Mouse (Mus musculus) subcutaneous adipose tissue, adult 2 months (tissue): ENCODE data around the gene Rnf5. TPM values are rescaled to one million over a fixed set of nuclear protein-coding genes. Genes with fewer than 3 reads are reported as not detected.

Source experiments
- polyA plus RNA-seq: library from polyadenylated mRNA; depleted of rRNA; stranded (reverse); fragments of >200 nt; gene quantifications from 2 replicates; pipeline ENCODE4 v1.2.3, GENCODE M21; 2012; ENCODE audit warnings: low replicate concordance; rRNA removed

Gene Rnf5
- polyA plus RNA-seq, result 90.6 and 100 TPM in 2 replicates

GRCm38 (mm10) chr17:34603375-34604060 lies at the start of gene Rnf5:
Gene Rnf5 (minus strand): TSS chr17:34603690.

GRCm38 (mm10) chr17:34646906-34647787 lies 43.7 kb upstream of the Rnf5 start, which contains the start of gene Atf6b:
Gene Atf6b (plus strand): TSS chr17:34647146.

GRCm38 (mm10) chr17:34644608-34645007 lies 41.1 kb upstream of the Rnf5 start, which contains the start of gene Fkbpl:
Gene Fkbpl (plus strand): TSS chr17:34644764.

GRCm38 (mm10) chr17:34629221-34629751 lies 25.8 kb upstream of the Rnf5 start, which contains the start of gene Prrt1:
Gene Prrt1 (plus strand): TSS chr17:34629533.

GRCm38 (mm10) chr17:34627943-34628643 lies 24.6 kb upstream of the Rnf5 start, which contains the start of gene Ppt2:
Gene Ppt2 (minus strand): TSS chr17:34628510.

GRCm38 (mm10) chr17:34615871-34616270 lies 12.4 kb upstream of the Rnf5 start, which contains the start of gene Egfl8:
Gene Egfl8 (minus strand): TSS chr17:34615971.

GRCm38 (mm10) chr17:34604061-34604508 lies 595 bp upstream of the Rnf5 start, which contains the start of gene Agpat1:
Gene Agpat1 (plus strand): TSS chr17:34604262.

GRCm38 (mm10) chr17:34597566-34598095 lies 5.9 kb downstream of the Rnf5 start, which contains the start of gene Ager:
Gene Ager (plus strand): TSS chr17:34597862.

GRCm38 (mm10) chr17:34591029-34591993 lies 12.2 kb downstream of the Rnf5 start, which contains the start of gene Pbx2:
Gene Pbx2 (plus strand): TSS chr17:34591266.

GRCm38 (mm10) chr17:34589681-34590101 lies 13.8 kb downstream of the Rnf5 start, which contains the start of gene Gpsm3:
Gene Gpsm3 (plus strand): TSS chr17:34589806.

GRCm38 (mm10) chr17:34564003-34564421 lies 39.5 kb downstream of the Rnf5 start, which contains the start of gene Notch4:
Gene Notch4 (plus strand): TSS chr17:34564268.

Other genes starting within 250 kb of the Rnf5 start
- gene Btnl2, start 248.9 kb downstream of the Rnf5 start, polyA plus RNA-seq, result 1.3 TPM in 2 replicates
- gene Btnl1, start 226.6 kb downstream of the Rnf5 start, polyA plus RNA-seq, result not detected in 2 replicates
- 0.94 and 1.8 TPM in 2 replicates for gene BC051142, start 204.9 kb downstream of the Rnf5 start, polyA plus RNA-seq
- gene Btnl4, start 126.4 kb downstream of the Rnf5 start, polyA plus RNA-seq, result 0.40 TPM in 1 of 2 replicates, not detected in the other
- not detected in 2 replicates for gene Btnl6, start 86.3 kb downstream of the Rnf5 start, polyA plus RNA-seq
- gene Notch4, start 39.4 kb downstream of the Rnf5 start, polyA plus RNA-seq, result 22.4 and 68.7 TPM in 2 replicates
- 14.5 and 19.6 TPM in 2 replicates for gene Gpsm3, start 13.9 kb downstream of the Rnf5 start, polyA plus RNA-seq
- gene Pbx2, start 12.4 kb downstream of the Rnf5 start, polyA plus RNA-seq, result 51.4 and 93.8 TPM in 2 replicates
- 2.8 and 4.0 TPM in 2 replicates for gene Ager, start 5.8 kb downstream of the Rnf5 start, polyA plus RNA-seq
- 234 and 241 TPM in 2 replicates for gene Agpat1, start 572 bp upstream of the Rnf5 start, polyA plus RNA-seq
- 5.7 and 6.5 TPM in 2 replicates for gene Egfl8, start 12.3 kb upstream of the Rnf5 start, polyA plus RNA-seq
- 51.8 and 56.8 TPM in 2 replicates for gene Ppt2, start 24.8 kb upstream of the Rnf5 start, polyA plus RNA-seq
- gene Prrt1, start 25.8 kb upstream of the Rnf5 start, polyA plus RNA-seq, result 3.7 and 6.6 TPM in 2 replicates
- gene Fkbpl, start 41.1 kb upstream of the Rnf5 start, polyA plus RNA-seq, result 6.4 and 7.2 TPM in 2 replicates
- gene Atf6b, start 43.5 kb upstream of the Rnf5 start, polyA plus RNA-seq, result 65.5 and 103 TPM in 2 replicates
- gene Tnxb, start 66.8 kb upstream of the Rnf5 start, polyA plus RNA-seq, result 90.8 and 117 TPM in 2 replicates
- 136 and 385 TPM in 2 replicates for gene C4b, start 140.2 kb upstream of the Rnf5 start, polyA plus RNA-seq
- 0.26 and 1.6 TPM in 2 replicates for gene Cyp21a1, start 200.9 kb upstream of the Rnf5 start, polyA plus RNA-seq
- 37.5 and 44.6 TPM in 2 replicates for gene Stk19, start 233.3 kb upstream of the Rnf5 start, polyA plus RNA-seq
- gene Dxo, start 233.3 kb upstream of the Rnf5 start, polyA plus RNA-seq, result 65.8 and 69.5 TPM in 2 replicates
- 92.6 and 103 TPM in 2 replicates for gene Skiv2l, start 246.5 kb upstream of the Rnf5 start, polyA plus RNA-seq
- 26.6 and 41.9 TPM in 2 replicates for gene Nelfe, start 246.7 kb upstream of the Rnf5 start, polyA plus RNA-seq